Mouse (Mus musculus): Measurements from ENCODE around the gene Pnpt1. TPM values are rescaled to one million over a fixed set of nuclear protein-coding genes. Genes with fewer than 3 reads are reported as not detected.

The Pnpt1 gene
- total RNA-seq, 2 experiments from 2014 or later, result 29.1 to 31.8 TPM

Other genes with a start within 250 kb of the Pnpt1 start
- gene Ppp4r3b, start 42.1 kb downstream of the Pnpt1 start, total RNA-seq (2021), result 10 to 100 TPM; 32.8 to 33.2 TPM
- gene Cfap36, start 116.7 kb downstream of the Pnpt1 start, total RNA-seq (2021), result 10 to 100 TPM; 12.8 to 16.0 TPM
- gene Ccdc88a, start 242.9 kb downstream of the Pnpt1 start, total RNA-seq (2021), result 10 to 100 TPM in 1 of 2 experiments, 1 to 10 TPM in 1; 7.7 to 10.6 TPM